Mouse (Mus musculus): ENCODE data around the gene Tspan32. TPM values are rescaled to one million over a fixed set of nuclear protein-coding genes. Genes with fewer than 3 reads are reported as not detected.
A peak's percentile ranks its signal among the peaks of the same experiment; 100 is the strongest.

Tspan32 gene
- polyA plus RNA-seq, 1 experiment from 2014 or later: 1.9 TPM

GRCm38 (mm10) chr7:142995630-142996338, 9.1 kb upstream of the Tspan32 start:
- Histone ChIP-seq H3K4me2 (no peak overlapping the region), H3K9me3 (no peaks in the 10 kb centered on the region), H3K9ac (no peak overlapping the region), H3K27me3 (no peaks in the 10 kb centered on the region), H3K36me3 (no peaks in the 10 kb centered on the region), H3K4me3 (no peak overlapping the region), H3K4me1 (peaks cover 13% of the 10 kb centered on the region), H3K27ac (no peak overlapping the region)
- WGBS: 34% methylated on average over 3 of the region's 3 CpGs
- ATAC-seq (ENCODE audit: borderline replicate concordance, extremely low read depth, low FRiP score, low TSS enrichment): peak; percentile 52

- ATAC-seq (ENCODE audit: borderline replicate concordance, extremely low read depth, low FRiP score, low TSS enrichment): no peak
- Histone ChIP-seq H3K27me3 (no peaks in the 10 kb centered on the region), H3K4me3 (no peak overlapping the region), H3K27ac (peak overlapping the region; percentile 63), H3K9me3 (no peaks in the 10 kb centered on the region), H3K9ac (no peak overlapping the region), H3K36me3 (no peaks in the 10 kb centered on the region), H3K4me1 (peaks cover 13% of the 10 kb centered on the region), H3K4me2 (no peak overlapping the region)
- 70% methylated on average over 2 of the region's 2 CpGs for WGBS
These were observed 7.8 kb upstream of the Tspan32 start for GRCm38 (mm10) chr7:142996998-142997397.

GRCm38 (mm10) chr7:142997403-142998150, 7.3 kb upstream of the Tspan32 start:
- WGBS: 14% methylated on average over 3 of the region's 3 CpGs
- Histone ChIP-seq H3K4me3 (no peak overlapping the region), H3K4me2 (no peak overlapping the region), H3K9me3 (no peaks in the 10 kb centered on the region), H3K9ac (no peak overlapping the region), H3K4me1 (peaks cover 13% of the 10 kb centered on the region), H3K27ac (peak overlapping the region; percentile 63), H3K36me3 (no peaks in the 10 kb centered on the region), H3K27me3 (no peaks in the 10 kb centered on the region)
- peak; percentile 27; the same call in 1 of the 2 replicates for ATAC-seq (ENCODE audit: borderline replicate concordance, extremely low read depth, low FRiP score, low TSS enrichment)

DNA sequence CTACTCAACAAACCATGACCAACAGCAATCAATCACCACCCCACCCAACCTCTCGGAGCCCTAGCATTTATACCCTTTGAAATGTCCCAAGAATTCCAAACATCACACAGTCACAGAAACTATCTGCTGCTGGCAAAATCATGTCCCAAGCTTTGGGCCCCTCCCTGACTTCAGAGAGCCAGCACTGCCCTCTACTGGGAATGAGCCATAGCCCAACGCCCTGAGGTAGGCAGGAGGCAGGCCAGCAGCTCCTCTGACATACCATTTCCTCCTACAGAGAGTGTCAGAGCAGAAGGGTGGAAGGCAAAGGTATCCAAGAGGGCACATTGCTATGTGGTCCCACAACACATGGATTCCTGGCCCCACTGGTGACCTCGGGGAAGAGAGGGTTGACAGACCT, 2.2 kb upstream of the Tspan32 start:
- Histone ChIP-seq H3K27me3 (no peaks in the 10 kb centered on the region), H3K36me3 (no peaks in the 10 kb centered on the region), H3K4me3 (no peak overlapping the region), H3K27ac (no peak overlapping the region), H3K4me2 (no peak overlapping the region), H3K4me1 (peaks cover 20% of the 10 kb centered on the region), H3K9ac (no peak overlapping the region), H3K9me3 (no peaks in the 10 kb centered on the region)
- 25% methylated on average over 3 of the region's 3 CpGs for WGBS
- ATAC-seq (ENCODE audit: borderline replicate concordance, extremely low read depth, low FRiP score, low TSS enrichment): no peak

DNA sequence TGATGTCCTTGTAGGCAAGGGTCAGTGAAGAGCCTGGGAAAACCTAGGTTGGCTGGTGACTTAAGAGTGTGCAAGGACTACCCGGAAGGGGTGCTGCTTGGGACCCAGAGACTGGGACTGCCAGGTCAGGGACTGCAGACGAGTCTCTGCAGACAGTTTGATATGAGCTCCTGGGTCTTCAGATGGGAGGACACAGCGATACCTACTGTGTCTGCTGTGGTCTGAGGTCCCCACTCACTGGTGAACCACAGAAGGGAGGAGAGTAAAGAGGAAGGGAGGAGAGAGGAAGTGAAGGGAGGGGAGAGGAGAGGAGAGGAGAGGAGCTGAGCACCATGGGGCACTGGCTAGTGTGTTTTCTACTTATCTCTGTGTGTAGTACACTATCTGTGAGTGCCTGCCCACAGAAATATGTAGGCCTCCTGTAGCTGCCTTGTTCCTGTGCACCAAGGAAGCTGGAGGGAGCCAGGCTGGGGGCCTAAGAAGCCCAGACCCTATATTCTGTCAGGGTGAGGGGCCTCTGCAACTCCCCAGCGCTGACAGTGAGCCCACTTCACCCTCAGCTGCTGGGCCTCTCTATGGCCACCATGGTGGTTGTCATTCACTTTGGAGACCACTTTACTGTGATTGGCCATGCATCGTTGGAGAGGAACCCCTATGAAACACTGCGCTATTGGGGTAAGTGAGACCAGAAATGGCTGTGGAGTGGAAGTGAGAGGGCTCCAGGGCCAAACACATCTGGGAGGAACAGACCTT, 674 bp downstream of the Tspan32 start:
- no peak overlapping the region for H3K4me3 ChIP-seq
- WGBS: 87% methylated on average over 6 of the region's 6 CpGs
- H3K4me1 ChIP-seq: peaks cover 47% of the 10 kb centered on the region
- H3K9ac ChIP-seq: no peak overlapping the region
- no peaks in the 10 kb centered on the region for H3K36me3 ChIP-seq
- no peak for ATAC-seq (ENCODE audit: borderline replicate concordance, extremely low read depth, low FRiP score, low TSS enrichment)
- H3K4me2 ChIP-seq: no peak overlapping the region
- H3K27ac ChIP-seq: peak overlapping the region; percentile 76
- no peaks in the 10 kb centered on the region for H3K9me3 ChIP-seq
- no peaks in the 10 kb centered on the region for H3K27me3 ChIP-seq

DNA sequence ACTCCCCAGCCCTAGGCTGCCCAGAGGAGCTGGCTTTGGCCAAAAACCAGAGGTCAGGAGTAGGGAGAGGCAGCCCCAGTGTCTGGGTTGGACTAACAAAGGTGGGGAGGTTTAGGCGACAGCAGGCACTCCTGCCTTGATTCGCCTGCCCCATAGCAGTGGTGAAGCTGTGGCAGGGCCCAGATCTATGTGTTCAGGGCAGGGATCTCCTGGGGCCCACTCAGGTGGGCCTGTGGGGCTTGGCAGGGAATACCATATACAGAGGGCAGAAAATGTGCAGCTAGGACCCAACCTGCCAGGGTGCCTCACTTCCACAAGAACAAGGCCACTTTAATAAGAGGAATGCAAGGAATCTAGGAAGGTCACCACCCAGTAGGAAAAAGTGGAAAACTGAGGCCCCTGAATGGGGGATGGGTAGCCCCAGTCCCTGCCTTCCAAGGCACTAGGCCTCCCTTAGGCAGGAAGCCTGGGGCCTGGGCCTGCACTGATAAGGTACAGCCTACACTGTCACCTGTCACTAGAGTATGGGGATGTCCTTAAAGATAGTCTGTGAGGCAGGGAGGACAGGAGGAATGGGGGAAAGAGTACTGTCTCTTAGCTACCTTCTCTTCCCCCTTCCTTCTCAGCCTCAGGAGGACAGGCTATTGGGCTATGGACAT, 1.4 kb downstream of the Tspan32 start:
- no peak overlapping the region for H3K4me2 ChIP-seq

DNA sequence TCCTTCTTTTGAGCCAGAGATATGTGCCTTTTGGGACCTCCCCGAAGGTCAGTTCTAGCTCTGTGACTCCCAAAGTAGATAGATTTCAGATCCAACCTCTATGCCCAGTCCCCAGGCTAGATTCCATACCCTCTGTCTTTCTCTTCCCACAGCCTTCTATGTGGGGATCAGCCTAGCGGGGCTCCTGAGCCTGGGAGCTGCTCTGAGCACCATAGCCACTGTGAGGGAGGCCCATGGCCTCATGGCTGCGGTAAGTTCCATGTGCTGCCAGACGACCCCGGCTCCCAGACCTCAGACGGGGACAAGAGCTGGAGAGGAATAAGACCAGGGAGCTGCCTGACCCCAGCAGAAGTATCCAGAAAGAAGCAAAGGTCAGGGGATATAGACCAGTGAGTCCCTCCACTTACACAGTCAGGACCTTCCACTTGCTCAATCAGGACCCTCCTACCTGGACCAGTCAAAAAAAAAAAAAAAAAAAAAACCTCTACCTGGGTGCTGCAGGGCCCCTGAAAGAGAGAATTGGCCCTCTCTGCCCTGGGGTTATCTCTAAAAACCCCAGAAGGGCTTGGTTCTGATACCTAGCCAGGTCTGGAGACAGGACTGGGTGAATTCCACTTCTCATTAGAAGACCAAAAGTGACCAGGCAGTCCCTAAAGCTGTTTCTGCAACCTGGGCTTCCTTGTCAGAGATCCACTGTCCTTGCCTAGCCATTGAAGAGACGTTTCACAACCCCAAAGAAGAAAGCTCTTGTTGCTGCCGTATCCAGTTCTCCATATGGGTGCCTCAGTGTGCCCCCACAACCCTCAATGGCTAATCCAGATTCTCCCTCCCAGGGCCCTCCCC, 2.1 kb downstream of the Tspan32 start:
- 82% methylated on average over 8 of the region's 8 CpGs for whole genome bisulfite sequencing
- H3K27me3 ChIP-seq: no peaks in the 10 kb centered on the region
- H3K36me3 ChIP-seq: no peaks in the 10 kb centered on the region
- H3K4me3 ChIP-seq: no peak overlapping the region
- no peak overlapping the region for H3K9ac ChIP-seq
- H3K4me2 ChIP-seq: no peak overlapping the region
- H3K27ac ChIP-seq: peak overlapping the region; percentile 76; the same call in 1 of the 2 replicates
- ATAC-seq (ENCODE audit: borderline replicate concordance, extremely low read depth, low FRiP score, low TSS enrichment): no peak
- H3K9me3 ChIP-seq: no peaks in the 10 kb centered on the region
- H3K4me1 ChIP-seq: peaks cover 61% of the 10 kb centered on the region

More for the DNA sequence above, 1.4 kb downstream of the Tspan32 start:
- H3K4me1 ChIP-seq: peaks cover 53% of the 10 kb centered on the region
- H3K9ac ChIP-seq: no peak overlapping the region
- no peaks in the 10 kb centered on the region for H3K27me3 ChIP-seq
- H3K4me3 ChIP-seq: no peak overlapping the region
- H3K36me3 ChIP-seq: no peaks in the 10 kb centered on the region
- peak overlapping the region; percentile 76 for H3K27ac ChIP-seq
- WGBS: 83% methylated on average over 2 of the region's 2 CpGs
- H3K9me3 ChIP-seq: no peaks in the 10 kb centered on the region
- no peak for ATAC-seq (ENCODE audit: borderline replicate concordance, extremely low read depth, low FRiP score, low TSS enrichment)

DNA sequence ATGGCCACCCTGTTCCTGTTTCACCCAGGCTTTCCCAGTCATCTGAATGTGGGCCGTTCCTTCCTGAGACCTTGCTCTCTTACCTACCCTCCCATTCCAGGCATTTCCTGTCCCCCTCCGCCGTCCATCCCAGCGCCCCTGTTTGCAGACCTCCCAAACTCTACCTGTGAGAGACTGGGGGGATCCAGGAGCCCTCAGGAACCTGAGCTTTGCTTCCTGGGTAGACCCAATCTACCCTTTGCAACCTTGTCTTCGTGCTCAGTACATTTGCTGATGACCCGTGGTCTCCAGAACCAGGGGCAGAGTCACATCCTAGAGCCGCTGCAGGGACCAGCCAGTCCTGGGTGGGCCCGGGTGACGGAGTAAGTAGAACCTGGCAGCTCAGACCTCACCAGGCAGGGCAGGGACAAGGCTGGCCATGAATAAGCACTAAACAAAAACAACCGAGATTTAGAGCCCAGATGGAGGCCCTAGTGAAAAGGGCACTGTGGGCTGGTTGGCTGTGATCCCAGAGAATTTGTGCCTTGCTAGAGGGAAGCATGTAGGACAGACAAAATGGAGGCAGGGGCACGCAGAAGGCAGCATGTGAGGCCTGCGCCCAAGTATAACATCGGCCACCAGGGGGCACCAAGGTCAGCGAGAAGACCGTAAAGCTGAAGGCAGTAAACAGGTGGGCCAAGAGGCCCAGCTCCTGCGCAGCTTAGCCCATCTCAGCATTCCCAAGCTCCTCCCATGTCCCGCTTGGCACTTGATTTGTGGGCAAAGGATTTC, 2.9 kb downstream of the Tspan32 start:
- WGBS: 37% methylated on average over 17 of the region's 17 CpGs
- H3K4me3 ChIP-seq: no peak overlapping the region

GRCm38 (mm10) chr7:143008370-143008926, 3.6 kb downstream of the Tspan32 start:
- Histone ChIP-seq H3K36me3 (no peaks in the 10 kb centered on the region), H3K9me3 (no peaks in the 10 kb centered on the region), H3K27ac (peak overlapping the region; percentile 98), H3K27me3 (no peaks in the 10 kb centered on the region), H3K9ac (no peak overlapping the region), H3K4me3 (0 out of 2 replicates have a peak overlapping the region, but pooled peaks have one; percentile 3), H3K4me2 (peak overlapping the region; percentile 40), H3K4me1 (peaks cover 73% of the 10 kb centered on the region)
- peak; percentile 55 for ATAC-seq (ENCODE audit: borderline replicate concordance, extremely low read depth, low FRiP score, low TSS enrichment)
- 26% methylated on average over 8 of the region's 8 CpGs for WGBS

More for the DNA sequence above, 2.9 kb downstream of the Tspan32 start:
- Histone ChIP-seq H3K9ac (no peak overlapping the region), H3K9me3 (no peaks in the 10 kb centered on the region), H3K36me3 (no peaks in the 10 kb centered on the region), H3K27me3 (no peaks in the 10 kb centered on the region), H3K27ac (peak overlapping the region; percentile 98), H3K4me2 (peak overlapping the region; percentile 40), H3K4me1 (peaks cover 66% of the 10 kb centered on the region)
- ATAC-seq (ENCODE audit: borderline replicate concordance, extremely low read depth, low FRiP score, low TSS enrichment): peak; percentile 58

DNA sequence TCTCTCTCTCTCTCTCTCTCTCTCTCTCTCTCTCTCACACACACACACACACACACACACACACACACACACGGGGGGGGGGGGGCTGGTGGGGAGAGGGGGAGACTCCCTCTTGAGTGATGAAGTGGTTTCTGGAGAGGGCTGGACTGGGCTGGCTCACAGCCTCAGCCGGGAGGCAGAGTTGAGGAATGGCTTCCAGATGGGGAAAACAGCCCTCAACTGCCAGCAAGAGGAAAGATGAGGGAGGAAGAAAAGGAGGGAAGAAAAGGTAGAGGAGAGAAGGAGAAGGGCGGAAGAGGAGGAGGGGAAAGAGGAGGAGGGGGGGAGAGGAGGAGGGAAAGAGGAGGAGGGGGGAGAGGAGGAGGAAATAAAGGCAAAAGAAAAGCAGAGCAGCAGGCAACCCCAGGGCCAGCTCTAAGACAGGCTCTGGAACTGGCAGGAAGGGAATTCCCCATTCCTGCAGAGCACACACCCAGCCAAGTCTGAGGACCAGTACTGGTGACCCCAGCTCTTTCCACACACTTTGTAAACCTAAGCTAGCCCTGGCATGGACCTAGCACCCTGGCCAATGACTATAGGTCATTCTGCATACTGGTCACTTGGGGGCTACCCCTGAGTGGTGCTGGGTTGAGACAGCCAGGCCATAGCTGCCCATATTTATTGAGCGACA, 4.3 kb downstream of the Tspan32 start:
- Histone ChIP-seq H3K27ac (peak overlapping the region; percentile 98), H3K36me3 (no peaks in the 10 kb centered on the region), H3K4me2 (peak overlapping the region; percentile 40), H3K9ac (no peak overlapping the region), H3K4me3 (peak overlapping the region; percentile 3; the same call in 1 of the 2 replicates), H3K4me1 (peaks cover 80% of the 10 kb centered on the region), H3K27me3 (no peaks in the 10 kb centered on the region), H3K9me3 (no peaks in the 10 kb centered on the region)
- whole genome bisulfite sequencing: 18% methylated on average over 3 of the region's 4 CpGs
- peak; percentile 77 for ATAC-seq (ENCODE audit: borderline replicate concordance, extremely low read depth, low FRiP score, low TSS enrichment)
